Mouse (Mus musculus): ENCODE measurements at regions not wholly inside any gene's neighbourhood (a gene's known extent, or its start where the extent isn't known, plus 50 kb on each side); places are given as distances from the start of the nearest gene placed in this dataset.
A peak's percentile ranks its signal among the peaks of the same experiment; 100 is the strongest.

DNA sequence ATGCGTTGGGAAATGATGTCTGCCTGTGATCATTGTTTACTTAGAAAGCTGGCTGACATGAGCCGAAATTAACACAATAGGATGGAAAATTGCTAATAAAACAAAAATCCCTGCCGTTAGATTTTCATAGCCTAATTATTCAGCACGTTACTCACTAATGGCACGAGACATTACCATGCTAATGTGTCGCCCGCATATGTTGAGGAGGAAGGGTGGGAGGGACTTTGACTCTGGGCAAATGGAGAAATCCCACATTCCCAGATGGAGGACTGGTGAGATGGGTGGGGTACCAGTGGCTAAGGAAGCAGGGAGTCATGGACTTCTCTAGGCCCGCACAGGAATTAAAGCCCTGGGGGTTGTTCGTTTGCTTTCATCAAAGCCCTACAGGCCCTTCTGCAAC lies 155.8 kb upstream of the Podxl start:
- no peak for DNase-seq (ENCODE audit: low spot score in 2 of 2)
- H3K27ac ChIP-seq = peak overlapping the region; percentile 53; the same call in 1 of the 2 replicates
- H3K4me3 ChIP-seq = no peak overlapping the region
- TF ChIP-seq CTCF (conservative IDR thresholded peaks at IDR 0.05) = no peak

DNA sequence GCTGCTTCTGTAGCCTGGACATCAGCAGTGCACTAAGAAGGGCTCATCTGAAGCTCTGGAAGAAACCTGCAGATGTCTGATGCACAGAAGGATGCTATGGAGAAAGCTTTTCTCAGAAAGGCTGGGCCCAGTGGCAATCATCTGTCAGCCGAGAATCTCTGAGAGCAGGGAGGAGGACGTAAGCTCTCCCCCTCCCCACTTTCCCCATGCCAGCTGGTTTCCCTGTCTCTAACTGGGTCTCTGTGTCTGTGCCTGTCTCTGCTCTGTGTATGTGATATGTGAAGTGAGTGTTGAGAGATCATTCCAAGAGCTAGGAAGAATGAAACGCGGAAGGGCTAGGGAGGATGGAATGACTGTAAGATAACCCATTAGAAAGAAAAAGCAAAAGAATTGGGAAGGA lies 155.1 kb upstream of the Podxl start:
- Histone ChIP-seq H3K4me3 (no peak overlapping the region), H3K27ac (no peak overlapping the region)
- TF ChIP-seq CTCF (conservative IDR thresholded peaks at IDR 0.05) = no peak
- no peak for DNase-seq (ENCODE audit: low spot score in 2 of 2)

DNA sequence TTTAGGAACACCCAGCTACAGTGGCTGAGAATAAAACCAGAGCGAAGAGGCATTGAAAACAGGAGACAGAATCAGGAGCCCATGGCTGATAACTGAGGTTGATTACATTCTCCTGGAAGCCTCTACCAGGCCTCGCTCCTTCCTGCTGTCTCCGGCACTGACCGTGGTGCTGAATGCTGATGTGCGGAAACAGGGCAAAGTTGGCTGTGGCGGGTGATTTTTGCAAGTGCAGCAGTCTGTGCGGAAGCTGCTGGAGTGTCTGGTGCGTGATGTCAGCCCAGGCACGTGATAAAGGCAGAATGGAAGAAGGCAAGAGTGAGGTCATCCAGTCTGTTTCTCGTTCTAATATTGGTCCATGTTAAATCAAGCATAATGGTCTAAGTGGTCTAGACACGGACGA lies 153.8 kb upstream of the Podxl start:
- H3K4me3 ChIP-seq = no peak overlapping the region
- no peak for DNase-seq (ENCODE audit: low spot score in 2 of 2)
- TF ChIP-seq CTCF (conservative IDR thresholded peaks at IDR 0.05) = no peak
- H3K27ac ChIP-seq = no peak overlapping the region

DNA sequence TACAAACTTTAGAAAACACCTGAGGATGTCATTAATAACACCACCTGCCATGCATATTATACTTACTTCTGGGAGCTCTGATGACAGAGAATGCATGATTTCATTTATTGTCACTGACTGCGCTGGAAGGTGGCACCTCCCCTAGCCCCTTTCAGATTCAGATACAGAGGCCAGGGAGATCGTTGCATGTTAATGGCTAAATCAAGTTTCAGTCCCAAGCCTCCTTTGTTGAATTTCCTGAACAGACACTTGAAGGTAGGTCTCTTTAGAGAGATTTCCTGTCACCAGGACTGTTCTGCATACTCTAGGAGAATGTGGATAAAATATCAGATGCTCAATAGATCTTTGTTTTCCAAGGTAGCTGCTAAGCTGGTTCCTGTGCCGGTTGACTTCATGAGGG lies 143.5 kb upstream of the Podxl start:
- H3K4me3 ChIP-seq = no peak overlapping the region
- DNase-seq (ENCODE audit: low spot score in 2 of 2) = no peak
- H3K27ac ChIP-seq = no peak overlapping the region
- TF ChIP-seq CTCF (conservative IDR thresholded peaks at IDR 0.05) = no peak

DNA sequence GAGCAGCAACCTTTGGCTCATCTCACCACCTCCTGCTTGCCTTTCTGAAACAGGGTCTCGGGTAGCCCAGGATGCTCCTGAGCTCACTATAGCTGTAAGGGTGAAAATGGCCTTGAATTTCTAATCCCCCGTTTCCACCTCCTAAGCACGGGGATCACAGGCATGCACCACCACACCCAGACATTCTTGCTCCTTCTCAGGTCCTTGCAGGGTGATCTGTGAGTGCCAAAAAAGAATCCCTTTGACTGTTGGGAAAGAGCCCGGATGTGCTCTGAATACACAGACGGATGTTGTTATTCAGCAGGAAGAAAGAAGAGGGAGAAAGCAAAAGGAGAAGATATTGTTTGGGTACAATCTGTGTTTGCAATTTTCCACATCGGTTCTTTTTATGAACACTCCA lies 140.4 kb upstream of the Podxl start:
- no peak for TF ChIP-seq CTCF (conservative IDR thresholded peaks at IDR 0.05)
- DNase-seq (ENCODE audit: low spot score in 2 of 2) = no peak
- Histone ChIP-seq H3K27ac (peak overlapping the region; percentile 23; the same call in 1 of the 2 replicates), H3K4me3 (no peak overlapping the region)

DNA sequence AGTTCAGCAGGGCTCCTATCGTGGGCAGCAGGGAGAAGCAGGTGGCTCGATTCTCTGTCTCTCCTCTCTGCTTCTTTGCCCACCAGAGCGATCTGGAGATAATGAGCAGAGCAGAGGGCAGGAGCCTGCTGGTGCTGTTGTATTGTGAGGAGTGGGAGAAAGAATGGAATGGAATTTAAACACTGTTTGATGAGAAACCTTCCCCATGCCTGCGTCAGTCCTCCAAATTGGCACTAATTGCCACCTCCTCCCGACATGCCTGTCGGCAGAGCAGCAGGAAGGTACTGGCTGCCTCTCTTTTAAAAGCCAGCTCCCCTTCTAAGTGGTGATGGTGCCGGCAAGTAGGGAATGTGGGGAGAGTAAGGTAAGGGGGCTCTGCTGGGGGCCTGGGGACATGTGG lies 139.2 kb upstream of the Podxl start:
- no peak for DNase-seq (ENCODE audit: low spot score in 2 of 2)

DNA sequence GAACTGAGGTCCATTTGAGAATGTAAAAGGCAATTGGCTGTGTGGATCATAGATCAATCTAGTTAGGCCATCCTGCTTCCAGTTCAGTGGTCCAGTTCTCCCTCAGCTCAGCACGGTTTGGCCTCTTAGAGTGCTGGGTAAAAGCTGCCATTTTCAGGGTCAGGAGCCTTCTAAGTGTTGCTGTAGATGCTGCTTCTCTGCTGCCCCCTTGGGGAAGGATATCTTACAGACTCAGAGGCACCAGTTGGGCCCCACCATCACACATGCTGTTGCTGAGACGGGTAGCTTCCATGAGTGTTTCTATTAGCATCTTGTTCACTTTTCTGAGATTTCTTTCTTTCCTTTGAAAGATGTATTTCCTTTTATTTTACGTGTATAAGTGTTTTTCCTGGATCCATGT lies 132.1 kb upstream of the Podxl start:
- no peak overlapping the region for H3K4me3 ChIP-seq
- H3K27ac ChIP-seq = no peak overlapping the region
- TF ChIP-seq CTCF (conservative IDR thresholded peaks at IDR 0.05) = peak; percentile 59
- DNase-seq (ENCODE audit: low spot score in 2 of 2) = no peak

More for the DNA sequence above, 139.2 kb upstream of the Podxl start:
- H3K4me3 ChIP-seq = peak overlapping the region; percentile 29; the same call in 1 of the 2 replicates
- TF ChIP-seq CTCF (conservative IDR thresholded peaks at IDR 0.05) = no peak
- peak overlapping the region; percentile 72 for H3K27ac ChIP-seq

DNA sequence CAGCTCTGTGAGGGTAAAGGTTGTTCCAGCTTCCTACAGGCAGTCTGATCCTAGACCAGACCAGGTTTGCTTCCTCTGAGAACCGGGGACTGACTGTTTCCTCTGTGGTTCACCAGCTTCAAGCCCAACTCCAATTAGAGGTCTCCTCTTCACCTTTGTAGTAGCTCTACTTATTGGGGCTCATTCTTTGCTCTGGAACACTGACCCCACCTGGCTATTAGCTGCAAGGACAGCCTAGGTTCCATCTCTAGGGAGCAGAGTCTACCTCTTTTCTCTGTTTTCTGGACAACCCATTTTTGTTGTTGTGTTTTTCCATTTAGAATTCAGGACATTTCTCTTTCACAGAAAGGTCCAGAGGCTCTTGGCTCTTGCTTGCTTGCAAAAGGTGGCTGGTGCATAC lies 129.3 kb upstream of the Podxl start:
- DNase-seq (ENCODE audit: low spot score in 2 of 2) = no peak
- no peak overlapping the region for H3K27ac ChIP-seq
- H3K4me3 ChIP-seq = no peak overlapping the region
- peak; percentile 62 for TF ChIP-seq CTCF (conservative IDR thresholded peaks at IDR 0.05)

DNA sequence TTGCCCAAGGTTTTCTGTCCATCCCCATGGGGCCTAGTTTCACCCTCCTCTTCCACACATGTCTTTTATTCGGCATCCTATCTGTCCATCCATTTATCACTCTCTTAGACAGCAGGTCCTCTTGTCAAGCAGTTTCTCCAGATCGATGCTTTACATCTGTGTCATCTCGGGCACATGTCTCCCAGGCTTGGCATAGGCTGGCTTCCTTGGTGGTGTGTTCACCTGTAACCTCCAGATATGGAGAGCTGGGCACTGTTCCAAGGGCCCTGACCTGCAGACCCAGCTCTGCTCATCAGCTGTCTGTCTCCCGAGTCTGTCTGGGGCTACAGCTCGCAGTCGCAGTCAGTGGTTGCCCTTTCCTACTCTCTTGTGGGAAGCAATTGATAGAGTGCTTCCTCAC lies 128.2 kb upstream of the Podxl start:
- H3K27ac ChIP-seq = no peak overlapping the region
- no peak for TF ChIP-seq CTCF (conservative IDR thresholded peaks at IDR 0.05)

DNA sequence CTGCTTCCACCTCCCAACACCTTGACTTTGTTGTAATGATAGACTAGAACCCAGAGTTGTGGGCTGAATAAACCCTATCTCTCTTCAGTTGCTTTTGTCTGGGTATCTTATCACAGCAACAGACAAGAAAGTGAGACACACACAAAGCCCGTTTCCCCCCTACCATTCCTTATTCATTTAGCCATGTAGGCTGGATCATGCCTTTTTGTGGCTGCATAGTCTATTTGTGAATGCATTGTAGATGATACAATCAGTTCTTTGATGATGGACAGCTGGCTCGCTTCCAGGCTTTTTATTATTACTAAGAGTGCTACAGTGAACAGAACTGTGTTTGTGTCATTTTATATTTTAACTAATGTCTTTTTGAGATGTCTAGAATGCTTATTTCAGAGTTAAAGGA lies 116.3 kb upstream of the Podxl start:
- Histone ChIP-seq H3K4me3 (no peak overlapping the region), H3K27ac (no peak overlapping the region)
- no peak for DNase-seq (ENCODE audit: low spot score in 2 of 2)
- no peak for TF ChIP-seq CTCF (conservative IDR thresholded peaks at IDR 0.05)

More for the DNA sequence above, 128.2 kb upstream of the Podxl start:
- no peak for DNase-seq (ENCODE audit: low spot score in 2 of 2)
- no peak overlapping the region for H3K4me3 ChIP-seq

DNA sequence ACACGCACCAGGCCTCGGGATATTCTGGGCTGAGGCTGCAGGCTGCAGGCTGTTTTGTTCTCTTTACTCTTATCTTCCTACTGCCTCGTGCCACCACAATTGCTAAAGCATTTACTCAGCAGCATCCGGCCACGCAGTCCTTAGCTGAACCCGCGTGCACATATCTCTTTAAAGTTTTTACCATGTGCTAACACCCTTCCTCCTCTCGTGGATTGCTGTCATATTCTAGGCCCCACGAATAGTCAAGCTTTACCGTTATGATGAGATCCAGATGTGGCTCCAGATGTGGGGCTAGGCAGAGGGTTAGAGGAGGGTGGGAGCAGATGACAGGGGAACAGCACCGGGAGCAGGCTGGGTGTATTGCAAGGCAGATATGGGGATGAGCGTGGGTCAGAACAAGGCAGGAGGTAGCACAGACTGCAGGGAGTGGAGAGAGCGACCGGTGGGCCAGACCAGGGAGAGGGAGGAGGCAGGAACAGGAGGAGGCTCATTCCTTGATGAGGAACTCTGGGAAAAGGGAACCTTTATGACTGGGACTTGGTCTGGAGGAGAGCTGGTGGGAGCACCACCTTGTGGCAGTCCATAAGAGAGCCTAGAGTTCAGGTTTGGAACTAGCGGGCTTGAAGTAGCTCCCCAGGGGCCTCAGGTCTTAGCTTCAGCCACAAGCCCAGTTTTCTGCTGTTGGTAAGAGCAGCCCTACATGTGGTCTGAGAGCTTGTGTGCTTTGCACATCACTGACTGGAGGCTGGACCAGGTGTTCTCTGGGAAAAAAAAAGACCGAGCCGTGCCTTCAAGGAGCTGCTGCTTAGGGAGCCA lies 102.1 kb upstream of the Podxl start:
- TF ChIP-seq CTCF (conservative IDR thresholded peaks at IDR 0.05) = peak; percentile 55
- DNase-seq (ENCODE audit: low spot score in 2 of 2) = no peak
- Histone ChIP-seq H3K27ac (no peak overlapping the region), H3K4me3 (no peak overlapping the region)

DNA sequence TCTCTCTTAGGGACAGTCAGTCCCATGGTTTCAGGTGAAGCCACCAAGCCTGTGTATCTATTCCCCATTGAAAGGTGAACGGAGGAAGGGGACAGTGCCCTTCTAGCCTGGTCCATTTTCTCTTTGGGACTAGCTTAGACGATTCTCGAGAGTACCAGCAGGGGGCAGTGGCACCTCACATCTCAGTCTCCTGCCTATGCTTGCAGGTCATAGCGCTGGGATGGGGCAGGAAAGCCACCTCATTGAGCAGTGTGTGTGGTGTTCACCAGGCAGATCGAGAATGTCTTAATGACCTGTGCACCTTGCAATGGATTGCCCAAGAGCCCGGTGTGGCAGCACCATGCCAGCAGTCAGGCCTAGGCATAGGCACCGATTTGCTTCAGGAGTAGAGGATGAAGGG lies 100.7 kb upstream of the Podxl start:
- peak; percentile 77 to 83 for DNase-seq (ENCODE audit: low spot score in 2 of 2)
- Histone ChIP-seq H3K4me3 (no peak overlapping the region), H3K27ac (peak overlapping the region; percentile 32; the same call in 1 of the 2 replicates)
- TF ChIP-seq CTCF (conservative IDR thresholded peaks at IDR 0.05) = peak; percentile 95

DNA sequence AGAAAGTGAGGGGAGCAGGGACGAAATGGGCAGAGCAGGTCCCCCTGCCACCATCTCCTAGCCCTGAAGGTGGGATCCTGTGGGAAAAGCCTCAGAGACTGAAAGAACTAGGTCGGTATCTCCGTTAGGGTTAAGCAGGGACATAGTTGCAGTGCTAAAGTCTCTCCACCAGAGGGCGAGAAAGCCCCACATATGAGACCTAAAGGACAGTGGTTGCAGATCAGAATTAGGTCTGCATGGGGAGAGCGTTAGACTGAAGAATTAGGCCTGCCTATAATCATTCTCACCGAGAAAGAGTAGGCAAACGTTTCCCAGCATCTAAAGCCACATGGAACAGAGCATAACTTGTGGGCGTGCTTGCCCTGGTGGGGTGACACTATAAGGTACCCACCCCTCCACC lies 97.0 kb upstream of the Podxl start:
- Histone ChIP-seq H3K4me3 (no peak overlapping the region), H3K27ac (no peak overlapping the region)
- DNase-seq (ENCODE audit: low spot score in 2 of 2) = peak; percentile 65 to 84
- peak; percentile 96 for TF ChIP-seq CTCF (conservative IDR thresholded peaks at IDR 0.05)

DNA sequence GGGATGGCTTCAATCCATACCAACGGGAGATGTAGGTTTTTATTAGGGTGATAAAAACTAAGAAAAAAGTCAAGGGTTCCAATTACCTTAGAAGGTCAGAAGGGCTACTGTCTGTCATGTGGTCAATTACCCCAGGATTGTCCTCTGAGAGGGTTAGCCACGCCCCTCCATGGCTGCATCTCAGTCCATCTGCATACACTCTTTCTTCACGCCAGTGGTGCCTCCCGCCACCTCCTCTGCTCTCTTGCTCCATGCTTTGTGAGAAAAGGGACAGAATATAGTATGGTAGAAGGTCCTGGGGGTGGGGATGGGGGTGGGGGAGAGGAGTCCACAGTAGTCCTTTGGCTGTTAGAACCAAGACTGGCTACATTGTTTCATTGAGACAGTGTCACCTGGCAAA lies 96.1 kb upstream of the Podxl start:
- TF ChIP-seq CTCF (conservative IDR thresholded peaks at IDR 0.05) = no peak
- Histone ChIP-seq H3K27ac (no peak overlapping the region), H3K4me3 (no peak overlapping the region)
- no peak for DNase-seq (ENCODE audit: low spot score in 2 of 2)

Measured in layer of hippocampus, adult 2 months (tissue).